Mouse (Mus musculus) small intestine, adult 2 months (tissue): ENCODE data around the gene Khdc1b. TPM values are rescaled to one million over a fixed set of nuclear protein-coding genes. Genes with fewer than 3 reads are reported as not detected.

ENCODE experiments used
- H3K27ac ChIP-seq: fragments of 200-500 bp; 2 replicates; pipeline ENCODE4 v1.5.1; 2012; ENCODE audit warnings: low read depth, low read length, control low read depth, inconsistent platforms; ENCODE audit not compliant: insufficient read depth
- H3K27me3 ChIP-seq: fragments of 200-500 bp; 2 replicates; pipeline ENCODE4 v1.6.1; 2012; ENCODE audit warnings: mild to moderate bottlenecking, moderate library complexity, low read length, inconsistent platforms; ENCODE audit not compliant: control insufficient read depth, insufficient read depth
- H3K36me3 ChIP-seq: fragments of 200-500 bp; 2 replicates; pipeline ENCODE4 v1.6.1; 2012; ENCODE audit warnings: mild to moderate bottlenecking, low read length, control low read depth, inconsistent platforms; ENCODE audit not compliant: control insufficient read depth, insufficient read depth
- H3K4me1 ChIP-seq: fragments of 200-500 bp; 2 replicates; pipeline ENCODE4 v1.6.1; 2012; ENCODE audit warnings: low read length, inconsistent platforms, mixed read lengths; ENCODE audit not compliant: control insufficient read depth, insufficient read depth, insufficient read length
- H3K4me3 ChIP-seq: fragments of 200-500 bp; 2 replicates; pipeline ENCODE4 v1.5.1; 2012; ENCODE audit warnings: low read depth, mild to moderate bottlenecking, control low read depth, inconsistent platforms, low read length, moderate library complexity
- CTCF ChIP-seq: fragments of 200-500 bp; IDR thresholded peaks from 2 replicates; pipeline ENCODE4 v1.5.1; 2012; ENCODE audit warnings: low read depth, mild to moderate bottlenecking, control low read depth, inconsistent platforms, low read length, moderate library complexity, mixed read lengths; ENCODE audit not compliant: insufficient replicate concordance, insufficient read length; ENCODE audit errors: extremely low read depth
- POLR2A ChIP-seq: fragments of 200-500 bp; IDR thresholded peaks from 2 replicates; pipeline ENCODE4 v1.6.1; 2012; ENCODE audit warnings: low read depth, mild to moderate bottlenecking, control low read depth, inconsistent platforms, low read length, moderate library complexity
- WGBS: fragments of 180-500 bp; shearing (Covaris S2); methylation state at CpG from one replicate; pipeline ENCODE4 v1.1.7; 2018; 5-methylcytosine and 5-hydroxymethylcytosine counted together
- polyA plus RNA-seq: library from polyadenylated mRNA; depleted of rRNA; stranded (reverse); fragments of >200 nt; gene quantifications from 2 replicates; pipeline ENCODE4 v1.2.3, GENCODE M21; 2012

Khdc1b gene
- polyA plus RNA-seq, 1 experiment, result not detected

GRCm38 (mm10) chr1:21402804-21403203 is 19.4 kb downstream of the Khdc1b start:
- WGBS, result 84% methylated on average over 8 of the region's 8 CpGs
- no peaks in the 10 kb centered on the region for H3K4me1 ChIP-seq
- no peaks in the 10 kb centered on the region for H3K36me3 ChIP-seq
- no peak for TF ChIP-seq CTCF
- H3K27ac ChIP-seq, result no peak overlapping the region
- H3K4me3 ChIP-seq, result no peak overlapping the region
- H3K27me3 ChIP-seq, result no peaks in the 10 kb centered on the region

GRCm38 (mm10) chr1:21407266-21407665 is 23.9 kb downstream of the Khdc1b start:
- TF ChIP-seq POLR2A (no peak), CTCF (no peak)
- Histone ChIP-seq H3K36me3 (no peaks in the 10 kb centered on the region), H3K4me1 (no peaks in the 10 kb centered on the region), H3K4me3 (no peak overlapping the region), H3K27ac (no peak overlapping the region), H3K27me3 (no peaks in the 10 kb centered on the region)
- WGBS, result 70% methylated on average over 2 of the region's 2 CpGs

DNA sequence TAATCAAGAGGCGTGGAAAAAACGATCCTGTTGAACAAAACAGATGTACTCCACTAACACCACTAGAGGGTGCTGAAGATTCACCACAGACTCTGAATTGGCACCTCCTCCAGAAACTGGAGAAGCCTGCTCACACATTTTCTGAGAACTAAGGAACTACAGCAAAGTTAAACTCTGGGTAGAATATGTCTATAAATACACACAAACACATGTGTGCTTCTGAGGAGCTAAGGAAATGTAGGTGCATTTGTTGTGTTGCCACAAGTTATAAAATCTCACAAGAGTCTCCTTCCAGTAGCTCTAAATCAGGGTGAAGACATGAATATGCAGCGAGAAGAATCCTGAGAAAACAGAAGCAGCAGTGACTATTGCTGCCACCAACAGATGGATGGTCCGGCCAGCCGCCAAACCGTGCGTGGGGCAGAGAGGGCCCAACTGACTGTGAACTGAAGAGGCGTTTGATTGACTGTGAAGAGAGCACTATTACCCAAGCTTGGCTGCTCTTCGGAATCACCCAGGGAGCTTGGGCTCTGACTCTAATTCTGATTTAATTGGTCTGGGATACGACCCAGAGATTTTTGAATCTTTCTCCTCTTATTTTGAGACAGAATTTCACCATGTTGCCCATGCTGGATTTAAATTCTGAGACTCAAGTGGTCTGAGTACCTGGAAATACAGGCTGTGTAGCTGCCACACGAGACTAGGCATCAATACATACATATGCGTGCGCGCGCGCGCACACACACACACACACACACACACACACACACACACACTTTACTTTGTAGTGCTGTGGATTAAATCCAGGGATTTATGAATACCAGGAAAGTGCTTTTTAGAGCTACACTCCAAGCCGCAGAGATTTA is 28.2 kb downstream of the Khdc1b start:
- no peak overlapping the region for H3K4me3 ChIP-seq
- no peaks in the 10 kb centered on the region for H3K27me3 ChIP-seq
- H3K4me1 ChIP-seq, result no peaks in the 10 kb centered on the region
- H3K27ac ChIP-seq, result no peak overlapping the region
- WGBS, result 62% methylated on average over 18 of the region's 18 CpGs
- TF ChIP-seq POLR2A, result no peak
- TF ChIP-seq CTCF, result no peak
- H3K36me3 ChIP-seq, result no peaks in the 10 kb centered on the region

GRCm38 (mm10) chr1:21412197-21412555 is 28.8 kb downstream of the Khdc1b start:
- Histone ChIP-seq H3K27me3 (no peaks in the 10 kb centered on the region), H3K4me3 (no peak overlapping the region), H3K27ac (no peak overlapping the region), H3K4me1 (no peaks in the 10 kb centered on the region), H3K36me3 (no peaks in the 10 kb centered on the region)
- TF ChIP-seq CTCF (no peak), POLR2A (no peak)
- 89% methylated on average over 2 of the region's 2 CpGs for WGBS

DNA sequence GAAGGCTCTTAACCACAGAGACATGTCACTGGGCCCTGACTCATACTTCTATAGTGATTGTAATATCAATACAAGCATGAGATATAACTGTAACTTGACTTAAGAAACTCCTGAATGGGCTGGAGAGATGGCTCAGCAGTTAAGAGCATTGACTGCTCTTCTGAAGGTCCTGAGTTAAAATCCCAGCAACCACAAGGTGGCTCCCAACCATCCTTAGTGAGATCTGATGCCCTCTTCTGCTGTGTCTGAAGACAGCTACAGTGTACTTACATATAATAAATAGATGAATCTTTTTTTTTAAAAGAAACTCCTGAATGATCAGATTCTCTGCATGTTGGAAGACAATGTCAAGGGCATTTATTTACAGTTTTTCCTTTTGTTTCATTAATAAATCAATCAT is 36.0 kb downstream of the Khdc1b start:
- H3K27ac ChIP-seq, result no peak overlapping the region
- no peak for TF ChIP-seq CTCF
- TF ChIP-seq POLR2A, result no peak

DNA sequence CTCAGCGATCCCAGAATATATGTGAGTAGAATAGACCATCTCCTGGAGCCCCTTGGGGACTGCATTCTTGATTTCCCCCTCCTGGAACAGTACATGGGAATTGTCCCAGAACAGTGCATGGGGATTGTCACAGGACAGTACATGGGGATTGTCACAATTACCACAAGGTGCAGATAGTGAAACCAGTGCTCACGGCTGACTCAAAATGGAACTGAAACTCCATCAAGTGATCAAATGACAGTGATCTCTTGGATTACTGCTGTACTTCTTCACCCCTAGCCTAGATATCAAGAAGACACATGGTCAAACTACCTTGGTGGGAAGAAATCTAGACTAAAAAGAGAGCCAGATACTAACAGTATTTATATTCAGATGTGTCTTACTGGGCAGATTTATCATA is 42.3 kb downstream of the Khdc1b start:
- no peaks in the 10 kb centered on the region for H3K4me1 ChIP-seq
- no peak overlapping the region for H3K27ac ChIP-seq
- H3K4me3 ChIP-seq, result no peak overlapping the region
- no peaks in the 10 kb centered on the region for H3K27me3 ChIP-seq
- H3K36me3 ChIP-seq, result no peaks in the 10 kb centered on the region
- 87% methylated on average over 2 of the region's 2 CpGs for WGBS
- no peak for TF ChIP-seq CTCF
- no peak for TF ChIP-seq POLR2A

More for the DNA sequence above, 36.0 kb downstream of the Khdc1b start:
- no peak overlapping the region for H3K4me3 ChIP-seq
- H3K4me1 ChIP-seq, result no peaks in the 10 kb centered on the region
- no peaks in the 10 kb centered on the region for H3K27me3 ChIP-seq
- no peaks in the 10 kb centered on the region for H3K36me3 ChIP-seq

GRCm38 (mm10) chr1:21428079-21428478 is 44.7 kb downstream of the Khdc1b start:
- Histone ChIP-seq H3K36me3 (no peaks in the 10 kb centered on the region), H3K4me1 (no peaks in the 10 kb centered on the region), H3K27me3 (no peaks in the 10 kb centered on the region), H3K4me3 (no peak overlapping the region), H3K27ac (no peak overlapping the region)
- no peak for TF ChIP-seq POLR2A
- TF ChIP-seq CTCF, result no peak
- WGBS, result 86% methylated on average over 4 of the region's 4 CpGs
